Mouse (Mus musculus): ENCODE measurements at regions not wholly inside any gene's neighbourhood (a gene's known extent, or its start where the extent isn't known, plus 50 kb on each side); places are given as distances from the start of the nearest gene placed in this dataset.

DNA sequence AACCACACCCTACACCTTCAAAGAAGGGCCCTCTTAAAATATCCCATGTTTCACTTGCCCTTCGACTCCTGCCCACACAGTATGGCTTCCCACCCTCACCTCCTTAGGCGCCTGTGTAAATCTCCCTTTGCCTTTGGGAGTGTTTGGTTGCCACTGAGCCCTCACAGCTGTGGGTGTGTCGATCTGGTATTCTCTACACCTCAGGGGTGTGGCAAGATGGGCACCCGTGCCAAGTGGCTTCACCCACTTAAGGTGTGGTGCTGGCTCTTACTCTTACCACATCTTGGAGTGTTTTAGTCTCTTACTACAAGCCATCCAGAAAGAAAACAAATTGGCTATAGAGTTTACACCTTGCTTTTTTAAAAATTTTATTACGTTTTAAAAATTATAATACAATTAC lies 205.3 kb upstream of the Prdm1 start:
- no peak for DNase-seq (ENCODE audit: low read depth, low spot score)

DNA sequence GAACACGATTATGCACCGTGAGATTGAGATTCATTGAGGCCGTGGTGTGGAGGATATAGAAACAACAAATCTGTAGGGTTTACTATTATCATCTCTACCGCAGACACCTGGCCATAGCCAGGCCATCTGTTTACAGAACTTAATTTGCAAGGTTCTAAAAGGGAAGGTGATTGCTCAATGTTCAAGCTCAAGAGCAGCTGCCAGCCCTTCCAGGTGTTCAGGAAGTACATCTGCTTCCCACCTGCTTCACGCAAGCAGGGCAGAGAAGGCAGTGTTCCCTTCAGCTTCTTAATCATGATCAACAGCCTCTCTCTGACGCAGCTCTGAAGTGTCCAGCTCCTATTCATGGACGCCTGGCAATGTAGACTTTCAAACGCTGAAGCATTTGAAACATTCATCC lies 202.4 kb upstream of the Prdm1 start:
- peak; percentile 18 for DNase-seq (ENCODE audit: low read depth, low spot score)

DNA sequence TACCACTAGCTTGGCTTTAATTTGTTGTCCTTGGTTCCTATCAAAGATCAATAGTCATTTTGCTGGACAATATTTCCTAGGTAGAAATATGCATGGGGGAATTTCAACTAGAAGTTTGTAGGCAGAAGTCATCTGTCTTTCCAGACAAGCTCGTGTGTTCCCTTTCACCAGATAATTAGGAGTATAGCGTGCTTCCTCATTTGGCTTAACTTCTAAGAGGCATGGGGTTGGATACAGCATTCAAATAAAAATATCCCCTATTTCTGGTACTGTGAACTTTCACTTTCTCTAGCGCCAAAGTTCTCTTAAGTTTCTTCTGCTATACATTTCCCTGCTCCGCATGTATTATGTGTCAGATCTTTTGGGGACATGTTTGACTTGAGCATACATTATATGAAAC lies 200.7 kb upstream of the Prdm1 start:
- no peak for DNase-seq (ENCODE audit: low read depth, low spot score)

DNA sequence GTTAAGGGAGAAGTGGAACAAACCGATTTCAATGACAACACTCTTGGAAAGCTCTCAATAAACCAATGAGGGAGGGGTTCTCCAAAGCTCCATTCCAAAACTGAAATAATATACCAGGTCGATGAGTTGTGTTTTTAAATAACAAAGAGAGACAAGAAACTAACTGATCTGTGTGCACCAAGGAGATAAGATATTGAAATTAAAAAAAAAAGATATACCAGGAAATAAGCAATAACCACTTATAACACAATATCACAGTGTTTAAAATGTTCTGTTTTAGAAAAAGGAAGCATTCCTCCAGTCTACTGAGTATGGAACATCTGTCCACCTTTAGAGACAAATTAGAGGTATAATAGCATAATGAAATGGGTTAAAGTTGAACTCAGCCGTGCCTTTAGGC lies 196.3 kb upstream of the Prdm1 start:
- no peak for DNase-seq (ENCODE audit: low read depth, low spot score)

DNA sequence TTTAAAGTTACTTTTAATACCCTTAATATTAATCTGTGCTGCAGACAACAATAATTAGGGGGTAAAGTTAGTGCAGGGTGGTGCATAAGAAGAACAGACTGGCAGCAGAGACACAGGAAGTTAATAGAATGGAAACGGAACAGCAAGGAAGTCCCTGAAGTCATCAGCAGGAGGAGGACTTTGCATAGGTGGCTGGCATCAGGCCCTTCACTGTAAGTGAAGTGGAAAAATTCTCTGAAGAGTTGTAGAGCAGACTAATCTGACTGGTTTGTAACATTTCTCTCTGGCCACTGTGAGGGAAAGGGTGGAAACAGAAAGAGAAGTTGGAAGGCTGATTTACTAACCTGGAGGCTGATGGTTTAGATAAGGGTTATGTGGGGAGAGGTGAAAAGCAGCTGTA lies 195.5 kb upstream of the Prdm1 start:
- DNase-seq (ENCODE audit: low read depth, low spot score) = no peak

DNA sequence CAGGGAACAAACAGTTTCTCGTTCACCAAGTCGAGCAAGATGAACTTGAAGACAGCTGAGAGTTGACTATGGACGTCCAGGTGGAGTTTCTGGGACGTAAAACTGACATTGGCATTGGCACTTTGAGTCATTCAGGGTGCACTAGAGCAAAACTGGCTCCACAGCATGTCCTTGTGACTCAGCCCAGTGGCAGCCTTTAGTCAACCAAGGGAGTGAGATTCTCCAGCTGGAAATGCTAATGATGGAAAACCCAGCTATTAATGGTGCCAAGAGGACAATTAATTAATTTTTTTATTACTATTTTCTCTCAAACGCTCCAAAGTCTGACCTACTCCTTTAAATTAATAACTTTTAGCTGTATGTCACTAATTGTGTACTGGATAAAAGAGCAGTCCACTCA lies 195.0 kb upstream of the Prdm1 start:
- no peak for DNase-seq (ENCODE audit: low read depth, low spot score)

DNA sequence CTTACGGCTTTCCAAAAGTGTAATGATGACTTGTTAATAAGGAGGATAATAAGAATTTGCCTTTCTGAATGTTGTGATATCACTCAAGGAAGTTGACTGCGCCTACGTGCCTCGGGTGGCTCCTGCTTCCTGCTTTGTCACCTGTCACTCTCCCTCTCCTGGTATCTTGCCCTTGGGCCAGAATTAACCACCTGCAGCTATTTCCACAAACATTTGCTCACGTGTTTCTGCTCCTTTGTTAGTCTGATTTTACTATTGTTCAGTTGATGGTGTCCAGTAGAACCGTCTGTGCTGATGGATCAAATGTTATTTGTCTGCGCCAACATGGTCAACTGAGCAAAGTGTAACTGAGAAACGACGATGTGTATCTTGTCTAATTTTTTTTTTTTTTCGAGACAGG lies 193.4 kb upstream of the Prdm1 start:
- DNase-seq (ENCODE audit: low read depth, low spot score) = peak; percentile 52

DNA sequence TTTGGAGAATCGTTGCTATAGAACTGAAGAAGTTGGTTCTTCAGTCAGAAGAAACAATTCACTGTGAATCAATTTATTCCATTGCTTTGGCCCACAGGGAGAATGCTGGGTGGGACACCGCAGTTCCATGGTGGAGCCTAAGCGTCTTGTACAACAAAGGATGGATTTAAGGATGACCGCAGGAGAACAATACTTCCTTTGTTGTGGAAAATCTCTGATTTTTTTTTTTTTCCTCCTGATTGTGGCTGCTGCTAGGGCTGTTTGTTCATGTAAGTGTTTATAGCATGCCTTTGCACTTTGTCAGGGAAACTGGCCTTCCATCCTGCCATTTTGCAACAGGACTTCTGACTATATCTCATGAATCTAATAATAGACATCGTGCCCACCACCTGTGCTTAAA lies 188.3 kb upstream of the Prdm1 start:
- DNase-seq (ENCODE audit: low read depth, low spot score) = peak; percentile 84

DNA sequence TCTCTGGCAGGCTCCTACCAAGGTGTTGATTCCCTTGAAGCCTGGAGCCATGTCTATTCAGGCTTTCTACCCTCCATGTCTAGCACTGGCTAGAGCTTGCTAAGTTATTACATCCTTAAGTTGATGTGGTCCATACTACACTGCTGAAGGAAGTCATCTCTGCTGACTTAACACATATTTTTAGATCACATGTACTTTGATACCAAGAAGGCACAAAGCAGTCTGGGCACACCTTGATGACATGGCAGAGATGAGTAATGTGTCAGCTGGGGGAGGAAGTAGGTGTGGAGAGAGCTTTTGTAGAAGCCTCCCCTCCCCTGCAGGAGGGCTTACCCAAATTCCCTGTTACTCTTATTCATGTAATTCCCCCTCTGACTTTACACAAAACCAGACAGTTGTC lies 187.6 kb upstream of the Prdm1 start:
- DNase-seq (ENCODE audit: low read depth, low spot score) = peak; percentile 42

DNA sequence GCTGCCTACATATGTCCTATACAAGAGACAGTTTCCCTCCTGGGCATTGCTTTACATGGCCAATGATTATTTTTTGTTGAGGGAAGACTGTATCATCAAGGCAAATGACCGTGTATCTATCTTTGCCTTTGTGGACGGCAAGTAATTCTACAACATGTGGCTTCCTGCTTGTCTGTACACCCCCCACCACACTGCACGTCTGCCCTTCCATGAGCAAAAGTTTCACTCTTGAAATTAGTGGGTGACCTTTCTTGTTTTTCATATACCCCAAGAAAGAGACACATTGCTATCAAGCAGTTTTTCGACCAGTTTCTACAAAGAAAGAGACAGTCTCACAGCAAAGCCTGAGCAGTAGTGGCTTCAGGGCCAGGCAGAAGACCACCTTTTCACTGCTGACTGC lies 180.5 kb upstream of the Prdm1 start:
- DNase-seq (ENCODE audit: low read depth, low spot score) = no peak

DNA sequence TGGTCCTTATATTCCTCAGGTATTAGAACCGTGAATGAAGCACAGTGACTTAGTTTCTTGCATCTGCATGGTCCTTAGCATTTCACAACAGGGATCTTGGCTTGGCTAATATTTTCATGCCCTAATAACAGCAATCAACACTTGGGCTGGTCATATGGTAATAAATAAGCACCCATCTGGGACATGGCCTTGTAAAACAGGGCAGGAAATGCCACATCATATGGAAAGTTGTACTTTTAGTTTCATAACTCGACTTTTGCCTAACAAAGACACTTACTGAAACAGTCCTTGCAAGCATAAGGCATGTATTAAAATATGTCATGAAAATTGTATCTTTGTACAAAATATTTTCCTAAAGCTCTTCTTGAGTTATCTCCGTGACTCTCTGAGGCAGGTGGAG lies 175.8 kb upstream of the Prdm1 start:
- DNase-seq (ENCODE audit: low read depth, low spot score) = no peak

DNA sequence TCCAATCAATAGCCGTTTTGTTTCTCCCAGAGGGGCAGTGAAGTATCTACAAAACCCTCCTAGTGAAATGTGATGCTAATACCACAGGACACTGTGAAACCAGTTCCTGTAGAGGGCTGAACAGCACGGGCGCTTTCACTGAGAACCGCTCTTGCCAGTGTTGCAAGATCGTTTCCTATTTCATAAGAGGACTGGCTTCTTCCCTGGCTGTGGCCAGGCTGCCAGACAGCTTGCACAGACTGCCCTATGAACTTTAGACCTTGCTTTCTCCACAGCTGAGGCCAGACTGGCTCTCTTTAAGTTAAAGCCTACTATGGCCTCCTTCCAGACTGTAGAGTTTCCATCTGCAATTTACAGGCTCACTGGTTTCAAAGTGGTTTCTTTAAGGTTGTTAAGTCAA lies 173.8 kb upstream of the Prdm1 start:
- DNase-seq (ENCODE audit: low read depth, low spot score) = no peak

DNA sequence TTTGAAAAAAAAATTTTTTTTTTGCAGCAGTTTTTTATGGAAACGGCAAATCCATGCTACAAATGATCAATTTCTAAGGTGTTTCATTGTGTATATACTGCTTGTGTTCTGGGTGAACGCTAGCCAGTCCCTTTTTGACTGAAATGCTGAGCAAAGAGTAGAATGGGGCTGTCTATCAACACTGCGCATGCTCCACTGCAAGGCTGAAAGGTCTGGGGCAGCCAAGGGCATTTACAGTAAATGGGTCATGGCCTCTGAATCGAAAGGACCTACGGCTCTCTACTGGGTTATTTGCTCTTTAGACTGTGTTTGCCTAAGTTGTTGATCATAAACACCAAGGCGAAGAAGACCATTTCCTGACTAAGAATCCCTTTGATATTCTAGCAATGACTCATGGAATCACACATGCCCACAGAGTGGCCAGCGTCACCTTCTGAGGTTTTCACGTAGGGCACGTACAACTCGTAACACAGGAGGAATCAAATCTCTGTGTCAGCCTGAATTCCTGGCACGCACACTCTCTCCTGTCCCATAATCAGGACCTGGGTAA lies 171.8 kb upstream of the Prdm1 start:
- DNase-seq (ENCODE audit: low read depth, low spot score) = peak; percentile 57

DNA sequence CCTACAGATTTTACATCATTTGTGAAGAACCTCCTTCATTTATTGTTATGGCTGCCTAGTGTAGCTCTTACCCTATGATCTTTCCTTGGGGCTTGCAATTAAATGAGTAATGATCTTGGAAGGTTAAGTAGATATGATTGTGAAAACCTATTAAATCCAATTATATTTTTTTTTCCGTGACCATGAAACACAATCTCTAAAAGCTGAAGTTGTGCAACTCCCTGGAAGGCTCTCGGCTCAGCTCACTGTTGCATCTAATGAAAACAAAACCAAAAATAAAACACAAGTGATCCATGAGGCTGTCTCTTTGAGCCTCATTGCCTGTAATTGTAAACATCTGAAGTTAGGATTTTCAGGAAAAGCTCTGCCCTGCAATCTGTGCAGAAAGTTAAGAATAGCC lies 169.7 kb upstream of the Prdm1 start:
- no peak for DNase-seq (ENCODE audit: low read depth, low spot score)

DNA sequence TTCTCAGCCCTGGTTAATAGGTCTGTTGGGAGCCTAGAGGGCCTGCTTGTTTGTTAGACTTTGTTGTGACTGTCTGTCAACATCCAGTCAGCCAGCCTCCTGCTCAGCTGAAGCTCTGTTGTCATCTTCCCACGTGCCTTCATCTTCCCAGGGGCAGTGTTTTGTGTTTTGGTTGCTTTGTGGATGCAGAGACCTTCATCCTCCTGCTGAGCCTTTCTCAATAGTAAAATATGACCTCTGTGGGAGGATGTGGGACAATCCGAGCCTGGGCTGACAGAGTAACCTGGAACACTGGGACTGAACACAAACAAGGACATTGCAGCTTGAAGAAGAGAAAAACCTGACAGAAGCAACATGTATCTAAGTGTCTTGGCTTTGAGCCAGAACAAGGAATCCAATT lies 168.7 kb upstream of the Prdm1 start:
- DNase-seq (ENCODE audit: low read depth, low spot score) = peak; percentile 3

DNA sequence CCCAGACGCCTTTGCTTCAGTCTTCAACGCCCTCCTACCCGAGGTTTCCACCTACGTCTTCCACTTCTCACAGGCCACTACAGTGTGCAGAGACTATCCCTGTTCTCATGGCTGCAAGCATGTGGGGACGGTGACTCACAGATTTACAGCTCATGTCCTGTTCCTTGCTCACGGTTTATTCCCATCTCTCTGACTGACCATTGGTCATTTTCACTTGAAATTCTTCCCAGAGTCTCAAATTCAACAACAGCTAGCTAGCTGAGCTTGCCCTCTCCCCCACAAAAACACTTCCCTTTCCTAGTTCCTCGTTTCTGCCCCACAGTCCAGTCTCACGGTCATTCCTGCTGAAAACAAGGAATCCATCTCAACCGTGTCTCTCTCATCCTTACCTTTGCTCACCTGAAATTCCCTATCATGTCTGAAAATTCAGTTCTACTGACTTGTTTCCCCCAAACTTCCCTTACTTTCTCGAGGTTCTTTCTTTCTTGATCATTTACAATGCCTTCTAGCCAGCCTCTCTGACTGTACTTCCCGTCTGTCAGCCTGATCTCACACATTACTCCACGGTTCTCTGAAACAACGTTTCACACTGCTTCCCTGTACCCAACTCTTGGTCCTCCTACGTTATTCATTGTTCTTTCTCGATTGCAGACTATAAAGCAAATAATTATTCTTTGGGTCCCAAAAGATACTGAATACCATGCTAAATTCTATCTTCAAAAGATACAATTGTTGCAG lies 163.5 kb upstream of the Prdm1 start:
- DNase-seq (ENCODE audit: low read depth, low spot score) = no peak

DNA sequence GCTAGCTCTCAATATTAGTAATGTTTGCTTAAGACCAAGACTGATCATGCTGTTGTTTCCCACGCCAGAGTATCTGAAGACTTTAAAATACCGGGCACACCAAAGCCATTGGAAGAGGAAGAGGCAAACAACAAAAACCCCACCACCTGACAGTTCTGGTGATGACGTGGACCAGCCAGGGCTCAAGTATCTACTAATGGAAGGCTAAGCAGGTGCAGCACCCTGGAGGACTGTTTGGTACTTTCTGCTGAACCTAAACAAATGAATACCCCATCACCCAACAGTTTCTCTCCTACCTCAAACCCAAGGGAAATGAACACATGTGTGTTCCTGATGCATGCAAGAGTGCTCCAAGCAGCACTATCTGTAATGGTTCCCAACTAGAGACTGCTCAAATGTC lies 160.3 kb upstream of the Prdm1 start:
- DNase-seq (ENCODE audit: low read depth, low spot score) = no peak

DNA sequence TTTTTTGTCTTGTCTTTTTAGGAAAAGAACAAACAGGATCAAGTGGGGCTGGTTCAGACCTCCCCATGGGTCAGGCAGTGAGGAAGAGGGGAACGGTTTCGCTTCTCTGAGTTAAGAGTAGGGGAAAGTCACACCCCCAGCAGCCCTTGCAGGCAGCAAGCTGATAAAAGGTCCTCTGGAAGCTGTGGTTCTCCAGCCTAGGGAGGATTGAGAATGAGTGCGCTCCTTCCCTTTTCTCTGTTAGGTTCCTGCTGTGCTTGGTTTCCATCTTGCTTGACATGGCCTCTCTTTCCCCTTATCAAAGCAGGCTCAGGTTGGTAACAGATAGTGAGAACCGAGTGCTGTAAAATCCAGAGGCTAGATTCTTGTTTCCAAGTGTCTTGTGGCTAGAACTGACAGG lies 157.8 kb upstream of the Prdm1 start:
- peak; percentile 33 for DNase-seq (ENCODE audit: low read depth, low spot score)

DNA sequence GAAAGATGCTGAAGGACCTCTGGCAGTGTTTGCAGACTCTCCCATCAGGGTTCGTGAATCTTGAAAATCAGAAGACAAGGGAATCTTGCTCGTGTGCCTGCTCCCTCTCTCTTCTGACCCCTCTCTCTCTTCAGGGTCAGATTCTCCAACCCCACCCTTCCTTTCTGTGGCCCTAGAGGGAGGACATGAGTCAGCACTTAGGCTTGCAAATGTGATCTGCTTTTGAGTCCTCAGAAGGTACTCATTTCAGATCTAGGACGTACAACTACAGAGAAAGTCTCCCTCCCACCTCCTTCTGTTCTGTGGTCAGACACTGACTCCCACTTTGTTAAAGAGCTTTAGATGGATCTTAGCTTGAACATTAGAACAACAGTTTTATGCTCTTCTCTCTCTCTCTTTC lies 156.9 kb upstream of the Prdm1 start:
- peak; percentile 84 for DNase-seq (ENCODE audit: low read depth, low spot score)

DNA sequence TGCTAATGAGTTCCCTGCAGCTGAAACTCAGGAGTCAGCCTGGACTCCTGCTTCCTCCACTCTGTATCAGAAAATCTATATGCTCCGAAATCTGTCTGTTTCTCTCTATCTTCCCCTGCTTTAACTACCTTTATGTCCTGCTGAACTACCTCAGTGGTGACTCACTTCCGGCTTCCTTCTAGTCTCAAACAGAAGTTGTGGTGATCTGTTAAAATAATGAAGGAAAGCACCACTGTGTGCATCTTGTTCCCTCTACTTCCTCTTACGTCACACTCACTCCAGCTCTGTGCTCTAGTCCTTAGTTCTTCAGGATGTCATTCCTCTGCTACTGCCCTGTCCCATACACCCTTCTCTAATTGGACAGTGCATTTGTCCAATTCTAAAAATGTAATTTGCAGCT lies 148.2 kb upstream of the Prdm1 start:
- DNase-seq (ENCODE audit: low read depth, low spot score) = no peak

DNA sequence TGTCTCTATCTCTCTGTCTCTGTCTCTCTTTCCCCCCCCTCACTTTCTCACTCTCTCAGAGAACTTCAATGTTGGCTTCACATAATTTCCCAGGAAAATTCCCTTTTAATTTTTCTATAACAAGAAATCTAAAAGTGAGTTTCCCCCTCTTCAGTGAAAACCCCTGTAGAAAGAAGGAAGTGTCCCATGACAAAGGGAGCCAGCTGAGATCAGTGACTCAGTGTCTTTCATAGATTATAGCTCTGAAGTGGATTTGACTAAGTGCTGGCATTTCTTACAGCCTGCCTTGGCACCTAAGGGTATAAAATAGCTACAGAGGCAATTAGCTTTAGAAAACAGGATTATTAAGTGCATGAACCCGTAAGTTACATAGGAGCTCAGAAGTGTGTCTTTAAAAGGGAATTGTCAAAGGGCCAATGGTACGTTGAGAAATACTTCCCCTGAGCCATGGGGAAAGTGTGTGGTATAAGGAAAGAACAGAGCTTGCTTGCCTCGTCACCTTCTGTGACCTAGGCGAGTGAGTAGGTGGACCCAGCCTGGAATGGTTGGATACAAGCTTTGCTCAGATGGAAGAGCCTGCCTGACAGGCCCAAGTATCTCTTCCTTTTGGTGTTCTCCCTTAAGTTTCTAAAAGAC lies 137.3 kb upstream of the Prdm1 start:
- no peak for DNase-seq (ENCODE audit: low read depth, low spot score)

DNA sequence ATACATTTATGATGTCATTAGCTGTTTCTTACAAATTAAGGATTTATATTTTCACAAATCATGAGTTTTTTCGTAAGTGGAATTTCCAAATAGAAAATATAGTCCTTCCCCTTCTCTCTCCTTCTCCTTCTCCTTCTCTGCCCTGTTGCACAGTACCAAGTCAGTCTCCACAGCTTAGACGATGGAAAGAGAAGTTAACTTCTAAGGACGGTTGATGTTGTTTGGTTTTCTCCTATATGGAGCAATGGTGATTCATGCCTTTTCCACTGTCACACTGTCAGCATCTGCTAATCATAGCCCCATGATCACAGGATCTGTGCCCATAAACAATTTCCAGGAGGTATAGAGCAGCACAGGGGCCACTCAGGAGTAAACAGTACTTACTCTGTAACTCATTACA lies 131.2 kb upstream of the Prdm1 start:
- no peak for DNase-seq (ENCODE audit: low read depth, low spot score)

DNA sequence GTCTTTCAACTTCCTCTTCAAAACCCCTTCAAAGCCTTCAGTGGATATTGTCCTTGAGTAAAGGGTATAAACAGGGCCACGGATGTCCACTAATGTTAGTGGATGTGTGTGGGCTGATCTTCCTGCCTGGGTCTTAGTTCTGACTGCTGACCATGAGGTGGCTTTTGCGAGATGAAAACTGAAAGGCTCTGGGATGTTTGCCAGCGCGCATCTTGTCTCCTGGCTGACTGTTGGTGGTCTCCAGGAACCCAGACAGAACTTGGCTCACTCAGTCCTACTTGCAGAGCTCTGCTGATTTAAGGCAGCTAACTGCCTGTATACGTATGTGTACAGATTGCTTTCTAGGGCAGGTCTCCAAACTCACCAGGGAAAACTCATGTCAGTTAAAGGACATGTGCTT lies 125.5 kb upstream of the Prdm1 start:
- DNase-seq (ENCODE audit: low read depth, low spot score) = no peak
